Mouse (Mus musculus) midbrain, embryonic 16.5 days (tissue): ENCODE results near the gene Abhd17c. TPM values are rescaled to one million over a fixed set of nuclear protein-coding genes. Genes with fewer than 3 reads are reported as not detected.

Source experiments
- ATAC-seq: fragments of 200-750 bp; cut with Nextera tagmentation; 2 replicates; pipeline ENCODE4 v1.8.0; 2017; ENCODE audit warnings: moderate TSS enrichment
- H3K27ac ChIP-seq: fragments of 300-500 bp; sonication (generic); 2 replicates; pipeline ENCODE4 v1.5.1; 2014; ENCODE audit warnings: mild to moderate bottlenecking, low read length, mixed read lengths
- H3K27me3 ChIP-seq: fragments of 300-500 bp; sonication (generic); 2 replicates; pipeline ENCODE4 v1.6.1; 2014; ENCODE audit warnings: low read depth, low read length, mixed read lengths; ENCODE audit not compliant: control insufficient read depth, insufficient read depth
- H3K36me3 ChIP-seq: fragments of 300-500 bp; sonication (generic); 2 replicates; pipeline ENCODE4 v1.6.1; 2014; ENCODE audit warnings: mild to moderate bottlenecking, low read length, moderate library complexity, mixed read lengths; ENCODE audit not compliant: control insufficient read depth, insufficient read depth
- H3K4me1 ChIP-seq: fragments of 300-500 bp; sonication (generic); 2 replicates; pipeline ENCODE4 v1.6.1; 2014; ENCODE audit warnings: mild to moderate bottlenecking, low read length, mixed read lengths; ENCODE audit not compliant: control insufficient read depth, insufficient read depth
- H3K4me2 ChIP-seq: fragments of 300-500 bp; sonication (generic); 2 replicates; pipeline ENCODE4 v1.6.1; 2014; ENCODE audit warnings: mild to moderate bottlenecking, low read length, mixed read lengths
- H3K4me3 ChIP-seq: fragments of 300-500 bp; sonication (generic); 2 replicates; pipeline ENCODE4 v1.5.1; 2014; ENCODE audit warnings: low read depth, mild to moderate bottlenecking, low read length, moderate library complexity, mixed read lengths
- H3K9ac ChIP-seq: fragments of 300-500 bp; sonication (generic); 2 replicates; pipeline ENCODE4 v1.6.1; 2014; ENCODE audit warnings: low read depth, low read length, mixed read lengths
- H3K9me3 ChIP-seq: fragments of 300-500 bp; sonication (generic); replicated peaks from 2 replicates; pipeline ENCODE4 v1.6.1; 2014; ENCODE audit warnings: mild to moderate bottlenecking, low read length, mixed read lengths; ENCODE audit not compliant: control insufficient read depth, poor library complexity, severe bottlenecking
- WGBS: fragments of 180-500 bp; shearing (Covaris S2); extraction: QIAGEN DNeasy Blood & Tissue Kit; methylation state at CpG from one replicate; pipeline ENCODE4 v1.1.7; 2014; 5-methylcytosine and 5-hydroxymethylcytosine counted together
- polyA plus RNA-seq: library from polyadenylated mRNA; unstranded; fragments of >200 nt; fragmentation: Nextera tagmentation; extraction: Ambion mirVana; gene quantifications from 2 replicates; pipeline ENCODE4 v1.2.1, GENCODE M21; 2015

Abhd17c gene
- polyA plus RNA-seq, 1 experiment from 2014 or later = 18.7 TPM

- WGBS = 86% methylated on average over 7 of the region's 7 CpGs
- Histone ChIP-seq H3K27ac (no peak overlapping the region), H3K9ac (no peak overlapping the region), H3K4me3 (no peak overlapping the region), H3K36me3 (no peaks in the 10 kb centered on the region), H3K4me2 (no peak overlapping the region), H3K9me3 (no peaks in the 10 kb centered on the region), H3K27me3 (no peaks in the 10 kb centered on the region), H3K4me1 (peaks cover 30% of the 10 kb centered on the region)
- ATAC-seq = no peak
Observed at GRCm38 (mm10) chr7:84116621-84117542, 34.8 kb downstream of the Abhd17c start.

GRCm38 (mm10) chr7:84115385-84115784 is 36.3 kb downstream of the Abhd17c start:
- no peak overlapping the region for H3K4me3 ChIP-seq
- H3K27ac ChIP-seq = no peak overlapping the region
- H3K4me1 ChIP-seq = peaks cover 25% of the 10 kb centered on the region
- H3K9me3 ChIP-seq = no peaks in the 10 kb centered on the region
- no peak overlapping the region for H3K9ac ChIP-seq
- 71% methylated on average over 2 of the region's 2 CpGs for WGBS
- no peak for ATAC-seq
- H3K36me3 ChIP-seq = no peaks in the 10 kb centered on the region
- H3K4me2 ChIP-seq = no peak overlapping the region
- H3K27me3 ChIP-seq = no peaks in the 10 kb centered on the region

- Histone ChIP-seq H3K27me3 (no peaks in the 10 kb centered on the region), H3K27ac (no peak overlapping the region), H3K9me3 (no peaks in the 10 kb centered on the region), H3K4me2 (no peak overlapping the region), H3K36me3 (no peaks in the 10 kb centered on the region), H3K9ac (no peak overlapping the region), H3K4me1 (peaks cover 20% of the 10 kb centered on the region), H3K4me3 (no peak overlapping the region)
- 75% methylated on average over 3 of the region's 3 CpGs for WGBS
- no peak for ATAC-seq
Observed at GRCm38 (mm10) chr7:84114775-84115174, 36.9 kb downstream of the Abhd17c start.

GRCm38 (mm10) chr7:84113035-84113390 is 38.7 kb downstream of the Abhd17c start:
- H3K4me1 ChIP-seq = peaks cover 13% of the 10 kb centered on the region
- H3K27ac ChIP-seq = no peak overlapping the region
- WGBS = 62% methylated on average over 8 of the region's 8 CpGs

GRCm38 (mm10) chr7:84112351-84113034 is 39.2 kb downstream of the Abhd17c start:
- no peaks in the 10 kb centered on the region for H3K27me3 ChIP-seq
- no peak overlapping the region for H3K4me2 ChIP-seq
- no peak for ATAC-seq
- H3K36me3 ChIP-seq = peaks cover 4% of the 10 kb centered on the region; the same call in 1 of the 2 replicates
- H3K9ac ChIP-seq = no peak overlapping the region
- H3K27ac ChIP-seq = peak overlapping the region; percentile 0; the same call in 1 of the 2 replicates
- H3K4me1 ChIP-seq = peaks cover 13% of the 10 kb centered on the region
- no peak overlapping the region for H3K4me3 ChIP-seq
- WGBS = 52% methylated on average over 6 of the region's 6 CpGs
- H3K9me3 ChIP-seq = no peaks in the 10 kb centered on the region

More at GRCm38 (mm10) chr7:84113035-84113390, 38.7 kb downstream of the Abhd17c start:
- no peak overlapping the region for H3K4me2 ChIP-seq
- no peaks in the 10 kb centered on the region for H3K27me3 ChIP-seq
- no peak overlapping the region for H3K9ac ChIP-seq
- peak; percentile 52; the same call in 1 of the 2 replicates for ATAC-seq
- peaks cover 4% of the 10 kb centered on the region; the same call in 1 of the 2 replicates for H3K36me3 ChIP-seq
- no peaks in the 10 kb centered on the region for H3K9me3 ChIP-seq
- no peak overlapping the region for H3K4me3 ChIP-seq

GRCm38 (mm10) chr7:84111716-84112350 is 39.9 kb downstream of the Abhd17c start:
- H3K36me3 ChIP-seq = peaks cover 4% of the 10 kb centered on the region; the same call in 1 of the 2 replicates
- H3K9me3 ChIP-seq = no peaks in the 10 kb centered on the region
- H3K27ac ChIP-seq = no peak overlapping the region; the same call in 1 of the 2 replicates
- H3K4me2 ChIP-seq = no peak overlapping the region
- peaks cover 13% of the 10 kb centered on the region for H3K4me1 ChIP-seq
- H3K9ac ChIP-seq = no peak overlapping the region
- H3K4me3 ChIP-seq = no peak overlapping the region
- H3K27me3 ChIP-seq = no peaks in the 10 kb centered on the region
- no peak for ATAC-seq
- 65% methylated on average over 10 of the region's 10 CpGs for WGBS

GRCm38 (mm10) chr7:84106942-84107341 is 44.8 kb downstream of the Abhd17c start:
- H3K4me3 ChIP-seq = no peak overlapping the region
- no peaks in the 10 kb centered on the region for H3K9me3 ChIP-seq
- ATAC-seq = no peak
- 80% methylated on average over 1 of the region's 1 CpGs for WGBS
- no peak overlapping the region for H3K9ac ChIP-seq
- H3K4me1 ChIP-seq = no peaks in the 10 kb centered on the region
- H3K27me3 ChIP-seq = no peaks in the 10 kb centered on the region
- peaks cover 4% of the 10 kb centered on the region; the same call in 1 of the 2 replicates for H3K36me3 ChIP-seq
- H3K4me2 ChIP-seq = no peak overlapping the region
- no peak overlapping the region for H3K27ac ChIP-seq

GRCm38 (mm10) chr7:84102589-84102988 is 49.1 kb downstream of the Abhd17c start:
- Histone ChIP-seq H3K4me3 (no peak overlapping the region), H3K4me1 (no peaks in the 10 kb centered on the region), H3K9me3 (no peaks in the 10 kb centered on the region), H3K27me3 (no peaks in the 10 kb centered on the region), H3K9ac (no peak overlapping the region), H3K4me2 (no peak overlapping the region), H3K27ac (no peak overlapping the region), H3K36me3 (no peaks in the 10 kb centered on the region)
- WGBS = 98% methylated on average over 1 of the region's 1 CpGs
- no peak for ATAC-seq
